Mouse (Mus musculus) spleen, postnatal 14 days (tissue): ENCODE data around the gene Pxmp2.

Experiments
- DNase-seq, 2 experiments: peaks; one replicate each; pipeline ENCODE4 v3.0.0; 2021 to 2022; ENCODE audit warnings: low spot score in 2 of 2

The Pxmp2 gene

DNA sequence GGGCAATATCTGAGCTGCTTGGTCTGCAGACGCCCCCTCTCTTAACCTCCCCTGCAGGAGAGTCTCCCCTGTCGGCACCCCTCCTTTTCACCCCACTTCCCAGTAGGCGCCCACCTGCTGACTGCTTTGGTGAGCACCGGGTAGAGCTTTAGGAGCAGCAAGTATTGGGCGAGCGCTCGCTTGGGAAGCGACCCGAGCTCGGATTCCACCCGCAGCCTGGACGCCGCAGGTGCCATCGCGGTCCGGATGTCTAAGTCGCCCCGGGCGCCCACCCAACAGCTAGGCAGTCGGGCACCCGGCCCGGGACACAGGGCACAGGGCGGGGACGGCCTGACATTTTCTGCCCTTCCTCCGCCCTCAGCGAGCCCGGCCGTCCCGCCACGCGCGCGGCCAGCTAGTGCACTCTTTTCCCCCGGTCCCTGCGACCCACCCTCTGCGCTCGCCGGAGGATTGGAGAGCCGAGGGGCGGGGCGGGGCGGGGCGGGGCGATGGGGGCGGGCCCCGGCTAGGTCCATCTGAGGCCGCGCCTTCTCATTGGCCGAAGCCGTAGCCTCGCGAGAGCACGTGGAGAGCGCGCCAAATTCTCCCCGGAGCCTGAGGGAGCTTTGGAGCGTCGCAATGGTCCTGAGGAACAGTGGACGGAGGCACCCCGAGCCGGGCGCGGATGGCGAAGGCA lies at the start of gene Pxmp2, which contains the start of gene Pole:
Gene Pxmp2 (minus strand): TSS at position 417 of the 676 bp plus-strand sequence.
Gene Pole (plus strand): TSS at position 537 of the 676 bp plus-strand sequence.
- DNase-seq = peak; percentile 80 to 84

DNA sequence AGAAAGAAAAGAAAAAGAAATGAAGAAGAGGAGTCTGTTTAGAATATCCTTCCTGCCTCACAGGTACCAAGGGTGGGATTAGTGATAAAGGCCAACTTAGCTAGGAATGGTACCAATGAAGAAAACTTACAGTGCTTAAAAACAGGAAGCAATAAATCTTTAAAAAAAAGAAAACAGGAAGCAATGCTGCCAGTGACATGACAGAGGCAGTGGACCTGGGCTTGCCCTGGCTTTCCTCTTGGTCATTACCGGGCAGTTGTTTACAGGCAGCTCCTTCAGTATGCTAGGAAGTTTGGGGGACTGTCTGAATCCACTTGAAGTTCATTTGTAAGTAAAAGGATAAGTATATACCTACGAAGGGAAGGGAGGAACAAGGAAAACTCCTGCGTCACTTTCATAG lies 44.5 kb upstream of the Pxmp2 start:
- DNase-seq = no peak

DNA sequence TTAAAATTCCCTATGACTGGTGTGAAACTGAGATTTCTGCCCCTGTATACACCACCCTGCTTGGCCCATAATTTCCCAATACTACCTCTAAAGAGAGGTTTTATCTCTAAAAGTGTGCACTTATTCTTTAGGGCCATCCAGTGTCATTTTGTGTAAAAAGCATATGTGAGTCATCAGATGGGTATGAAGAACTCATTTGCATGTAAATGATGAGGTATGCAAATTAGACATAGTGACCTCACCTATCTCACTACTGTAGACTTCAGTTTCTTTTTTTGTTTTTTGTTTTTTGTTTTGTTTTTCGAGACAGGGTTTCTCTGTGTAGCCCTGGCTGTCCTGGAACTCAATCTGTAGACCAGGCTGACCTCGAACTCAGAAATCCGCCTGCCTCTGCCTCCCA lies 27.1 kb upstream of the Pxmp2 start:
- no peak for DNase-seq

DNA sequence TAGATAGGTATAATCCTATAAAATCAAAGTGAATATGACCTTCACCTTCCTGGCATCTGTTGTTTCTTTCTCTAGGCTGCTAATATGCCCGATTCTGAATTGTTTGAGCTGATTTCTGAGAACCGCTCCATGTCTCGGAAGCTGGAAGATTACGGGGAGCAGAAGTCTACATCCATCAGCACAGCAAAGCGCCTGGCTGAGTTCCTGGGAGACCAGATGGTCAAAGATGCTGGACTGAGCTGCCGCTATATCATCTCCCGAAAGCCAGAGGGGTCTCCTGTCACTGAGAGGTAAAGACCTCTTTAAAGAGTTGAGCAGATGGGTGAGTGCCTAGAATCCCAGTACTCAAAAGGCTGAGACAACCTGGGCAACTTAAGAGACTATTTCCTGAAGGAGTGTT lies 22.9 kb upstream of the Pxmp2 start:
- DNase-seq = no peak

DNA sequence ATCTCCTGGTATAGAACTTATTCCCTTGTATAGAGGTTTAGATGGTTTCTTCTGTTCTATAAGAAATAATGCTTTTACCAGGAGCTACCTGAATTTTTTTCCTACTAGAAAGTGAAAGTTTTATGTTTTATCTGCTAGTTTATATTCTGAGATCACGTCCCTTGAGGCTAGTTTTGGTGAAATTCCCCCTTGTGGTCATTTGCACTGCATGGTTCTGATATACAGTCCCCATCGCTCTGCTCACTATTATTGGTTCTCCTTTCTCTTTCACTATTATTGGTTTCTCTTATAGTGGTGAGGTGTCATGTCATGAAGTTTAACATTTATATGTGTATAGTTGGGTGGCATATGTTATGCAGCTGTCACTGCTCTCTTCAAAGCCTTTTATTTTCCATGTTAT lies 14.6 kb upstream of the Pxmp2 start:
- no peak for DNase-seq

DNA sequence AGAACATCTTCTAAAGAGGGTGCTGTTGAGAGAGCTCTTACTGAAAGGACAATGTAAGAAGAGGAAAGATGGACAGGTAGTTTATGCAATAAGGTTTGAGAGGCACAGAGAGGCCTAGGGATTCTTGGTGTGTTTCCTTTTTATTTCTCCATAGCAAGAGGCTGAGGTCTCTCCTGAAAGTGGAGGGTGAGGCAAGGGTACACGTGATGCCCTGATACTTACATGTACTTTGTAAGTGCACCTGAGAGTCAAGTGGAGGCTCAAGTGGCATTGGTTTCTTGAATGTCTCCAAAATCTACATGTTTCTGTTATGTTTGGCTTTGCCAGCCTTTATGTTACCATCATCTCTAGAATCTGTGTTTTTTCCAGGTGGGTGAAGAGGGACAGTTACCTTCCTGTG lies 10.7 kb upstream of the Pxmp2 start:
- DNase-seq = no peak

DNA sequence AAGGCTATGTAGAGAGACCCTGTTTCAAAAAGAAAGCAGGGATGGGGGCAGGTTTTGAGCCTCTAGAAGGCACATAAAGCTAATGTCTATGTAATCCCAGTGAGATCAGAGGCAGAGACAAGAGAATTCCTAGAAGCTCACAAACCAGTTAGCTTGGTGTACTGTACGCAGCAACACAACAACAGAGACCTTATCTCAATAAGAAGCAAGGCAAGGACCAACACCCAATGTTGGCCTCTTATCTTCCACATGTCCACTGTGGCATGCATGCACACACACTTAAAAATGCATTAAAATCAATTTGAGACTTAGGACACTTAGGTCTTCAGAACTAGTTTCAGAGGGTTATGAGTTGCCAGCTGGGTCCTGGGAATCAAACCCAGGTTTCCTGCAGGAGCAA lies 5.7 kb upstream of the Pxmp2 start:
- DNase-seq = no peak

DNA sequence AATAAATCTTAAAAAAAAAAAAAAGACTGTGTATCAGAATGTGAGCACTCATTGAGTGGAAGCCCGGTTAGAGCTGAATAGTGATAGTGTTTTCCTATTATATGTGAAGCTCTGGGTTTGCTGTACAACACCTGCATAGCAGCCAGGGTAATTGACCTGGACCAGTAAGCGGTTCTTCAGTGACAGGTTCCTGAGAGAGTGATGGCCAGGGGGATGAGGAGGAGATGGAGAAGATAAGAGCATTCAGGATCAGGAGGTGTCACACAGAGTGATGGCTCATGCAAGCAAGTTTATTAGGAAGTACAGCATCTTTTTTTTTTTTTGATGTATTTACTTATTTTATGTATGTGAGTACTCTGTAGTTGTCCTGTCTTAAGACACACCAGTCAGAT lies 1.1 kb upstream of the Pxmp2 start:
- no peak for DNase-seq

DNA sequence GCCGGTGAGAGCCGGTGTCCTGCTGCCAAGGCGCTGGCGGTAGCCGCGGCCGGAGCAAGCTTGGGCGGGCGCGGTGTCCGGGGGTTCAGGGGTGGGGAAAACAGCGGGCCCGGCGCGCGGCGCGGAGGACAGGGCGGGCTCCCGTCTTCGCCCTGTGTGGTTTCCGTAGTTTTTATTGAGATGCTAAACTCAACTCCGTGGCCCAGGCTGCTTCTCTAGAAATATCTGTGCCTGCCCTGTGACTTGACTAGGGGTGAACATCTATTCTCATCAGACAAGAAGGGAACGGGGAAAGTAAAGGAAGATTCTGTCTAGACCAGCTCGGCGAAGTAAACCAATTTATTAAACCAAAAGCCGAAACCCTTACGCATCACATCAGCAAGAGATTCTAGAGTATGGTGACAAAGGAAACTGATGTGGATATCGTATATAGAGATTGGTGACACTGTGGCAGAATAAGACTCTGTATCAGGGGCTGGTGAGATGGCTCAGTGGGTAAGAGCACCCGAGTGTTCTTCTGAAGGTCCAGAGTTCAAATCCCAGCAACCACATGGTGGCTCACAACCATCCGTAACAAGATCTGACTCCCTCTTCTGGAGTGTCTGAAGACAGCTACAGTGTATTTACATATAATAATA lies 579 bp upstream of the Pxmp2 start:
- no peak for DNase-seq

DNA sequence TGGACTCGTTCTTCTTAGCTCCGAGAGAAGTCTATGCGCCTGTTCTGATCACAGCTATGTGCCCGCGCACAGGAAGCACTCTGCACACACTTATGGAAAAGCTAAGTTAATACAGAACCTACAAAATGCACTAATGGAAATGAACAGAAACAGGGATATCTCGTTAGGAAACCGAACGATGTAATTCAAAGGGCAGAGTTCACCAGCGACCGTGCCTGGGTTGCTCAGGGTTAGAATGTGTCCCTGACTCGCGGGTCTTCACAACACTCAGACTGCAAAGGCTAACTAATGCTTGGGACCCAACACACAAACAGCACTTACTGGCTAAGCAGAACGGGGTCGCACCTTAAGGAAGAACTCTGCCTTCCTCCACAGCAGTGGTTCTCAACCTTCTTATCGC lies 830 bp downstream of the Pxmp2 start:
- no peak for DNase-seq

DNA sequence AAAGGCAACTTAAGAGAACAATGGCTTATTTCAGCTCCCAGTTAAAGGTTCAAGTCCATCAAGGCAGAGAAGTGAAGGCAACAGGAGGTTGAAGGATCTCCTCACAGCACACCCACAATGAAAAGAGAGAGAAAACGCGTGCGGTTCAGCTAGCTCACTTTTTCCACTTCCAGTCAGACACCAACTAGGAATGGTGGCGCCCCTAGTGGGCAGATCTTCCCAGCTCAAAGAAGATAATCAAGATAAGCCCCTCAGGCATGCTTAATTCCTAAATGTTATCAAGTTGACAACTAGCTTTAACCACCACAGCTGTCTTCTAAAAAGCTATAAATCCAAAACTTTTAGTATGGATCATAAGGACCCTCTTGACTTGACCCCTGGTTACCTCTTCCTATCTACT lies 1.4 kb downstream of the Pxmp2 start:
- peak; percentile 62 to 71 for DNase-seq

DNA sequence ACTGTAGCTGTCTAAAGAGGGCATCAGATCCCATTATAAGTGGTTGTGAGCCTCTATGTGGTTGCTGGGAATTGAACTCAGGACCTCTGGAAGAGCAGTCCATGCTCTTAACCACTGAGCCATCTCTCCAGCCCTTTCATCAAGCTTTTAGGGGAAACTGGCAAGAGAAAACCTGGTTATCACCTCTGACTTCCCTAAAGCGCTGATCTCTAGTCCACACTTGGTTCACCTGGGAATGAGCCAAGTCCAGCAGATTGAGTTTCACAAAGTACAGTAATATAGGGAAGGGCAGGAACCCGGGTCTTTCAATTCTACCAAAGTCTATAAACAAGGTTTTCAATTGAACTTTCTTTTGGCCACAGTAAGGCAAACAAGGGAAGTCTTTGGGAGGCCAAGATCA lies 4.0 kb downstream of the Pxmp2 start:
- DNase-seq = no peak

DNA sequence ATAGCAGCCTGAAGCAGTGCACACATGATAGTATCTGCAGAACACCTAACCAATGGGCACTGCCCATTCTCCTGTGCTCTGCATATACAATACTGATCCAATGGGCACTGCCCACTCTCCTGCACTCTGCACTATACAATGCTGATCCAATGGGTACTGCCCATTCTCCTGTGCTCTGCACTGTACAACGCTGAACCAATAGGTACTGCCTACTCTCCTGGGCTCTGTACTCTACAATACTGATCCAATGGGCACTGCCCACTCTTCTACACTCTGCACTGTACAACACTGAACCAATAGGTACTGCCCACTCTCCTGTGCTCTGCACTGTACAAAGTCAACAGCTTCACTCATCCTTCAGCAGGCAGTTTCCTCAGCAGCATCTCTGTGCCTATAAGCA lies 9.1 kb downstream of the Pxmp2 start:
- DNase-seq = no peak

DNA sequence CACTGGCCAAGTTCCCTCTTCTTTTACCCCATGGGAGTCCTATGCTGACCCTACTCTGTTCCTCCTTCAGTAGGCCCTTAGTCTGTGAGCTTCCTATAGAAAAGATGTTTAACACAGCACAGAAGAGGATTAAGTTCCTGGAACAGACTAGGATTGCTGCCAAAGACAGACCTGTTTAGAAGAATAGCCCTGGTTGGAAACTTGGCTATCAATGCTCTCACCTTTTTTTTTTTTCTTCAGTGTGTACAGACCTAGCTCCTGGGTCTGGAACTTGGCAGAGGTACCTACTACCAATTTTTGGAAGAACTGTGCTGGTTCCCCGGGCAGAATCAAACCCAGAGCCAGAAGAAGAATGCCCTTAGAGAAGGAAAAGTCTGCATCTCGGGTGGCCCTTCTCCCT lies 9.6 kb downstream of the Pxmp2 start:
- no peak for DNase-seq

DNA sequence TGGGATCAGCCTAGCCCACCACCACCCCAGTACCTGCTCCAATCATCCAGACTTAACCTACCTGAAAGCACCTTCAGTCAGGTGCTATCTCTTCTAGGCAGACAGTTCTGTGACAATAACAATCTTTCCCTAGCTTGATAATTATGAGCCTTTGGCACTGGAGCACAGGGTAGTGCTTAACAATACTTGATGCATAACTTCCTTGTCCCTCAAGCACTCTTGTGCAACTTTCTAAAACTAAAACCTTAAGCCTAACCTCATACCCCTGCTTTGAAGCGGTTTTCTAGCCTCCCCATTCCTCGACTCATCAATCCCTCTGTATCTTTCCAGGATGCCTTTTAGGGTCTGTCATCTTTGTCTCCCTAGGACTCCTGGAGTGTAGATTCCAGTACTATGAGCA lies 11.1 kb downstream of the Pxmp2 start:
- DNase-seq = no peak

DNA sequence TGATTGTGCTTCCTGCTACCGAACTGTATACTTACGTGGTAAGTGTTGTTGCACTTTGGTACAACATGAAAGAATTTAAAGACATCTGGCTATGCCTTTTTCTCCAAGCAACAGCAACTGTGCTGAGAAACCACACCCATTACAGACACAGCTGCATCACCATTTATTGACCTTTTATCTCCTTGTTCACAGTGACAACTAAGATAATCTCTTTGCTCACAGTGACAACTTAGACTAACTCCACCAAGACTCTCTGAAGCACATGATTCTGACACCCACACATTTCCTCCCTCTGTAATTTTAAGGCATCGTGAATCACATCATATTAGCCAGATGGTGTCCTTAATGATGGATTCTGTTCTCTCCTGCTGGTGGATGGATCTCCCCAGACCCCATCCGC lies 11.8 kb downstream of the Pxmp2 start:
- no peak for DNase-seq

DNA sequence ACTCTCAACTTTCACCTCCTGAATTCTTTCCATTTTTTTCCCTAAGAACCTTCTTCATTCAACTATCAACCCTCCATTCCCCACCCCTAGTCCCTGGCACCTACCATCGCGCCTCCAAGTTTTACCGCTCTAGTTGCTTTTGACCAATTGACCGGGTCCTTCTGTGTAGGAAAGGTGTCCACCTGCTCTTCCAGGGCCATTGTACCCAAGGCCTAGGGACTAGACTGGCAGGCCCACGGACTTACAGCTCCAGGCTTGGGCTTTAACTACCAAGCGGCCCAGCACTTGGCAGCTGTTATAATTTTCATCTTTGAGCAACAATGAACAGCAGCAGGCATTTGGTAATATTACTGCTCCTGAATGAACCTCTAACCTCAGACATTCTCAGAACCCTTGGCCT lies 15.7 kb downstream of the Pxmp2 start:
- DNase-seq = no peak

DNA sequence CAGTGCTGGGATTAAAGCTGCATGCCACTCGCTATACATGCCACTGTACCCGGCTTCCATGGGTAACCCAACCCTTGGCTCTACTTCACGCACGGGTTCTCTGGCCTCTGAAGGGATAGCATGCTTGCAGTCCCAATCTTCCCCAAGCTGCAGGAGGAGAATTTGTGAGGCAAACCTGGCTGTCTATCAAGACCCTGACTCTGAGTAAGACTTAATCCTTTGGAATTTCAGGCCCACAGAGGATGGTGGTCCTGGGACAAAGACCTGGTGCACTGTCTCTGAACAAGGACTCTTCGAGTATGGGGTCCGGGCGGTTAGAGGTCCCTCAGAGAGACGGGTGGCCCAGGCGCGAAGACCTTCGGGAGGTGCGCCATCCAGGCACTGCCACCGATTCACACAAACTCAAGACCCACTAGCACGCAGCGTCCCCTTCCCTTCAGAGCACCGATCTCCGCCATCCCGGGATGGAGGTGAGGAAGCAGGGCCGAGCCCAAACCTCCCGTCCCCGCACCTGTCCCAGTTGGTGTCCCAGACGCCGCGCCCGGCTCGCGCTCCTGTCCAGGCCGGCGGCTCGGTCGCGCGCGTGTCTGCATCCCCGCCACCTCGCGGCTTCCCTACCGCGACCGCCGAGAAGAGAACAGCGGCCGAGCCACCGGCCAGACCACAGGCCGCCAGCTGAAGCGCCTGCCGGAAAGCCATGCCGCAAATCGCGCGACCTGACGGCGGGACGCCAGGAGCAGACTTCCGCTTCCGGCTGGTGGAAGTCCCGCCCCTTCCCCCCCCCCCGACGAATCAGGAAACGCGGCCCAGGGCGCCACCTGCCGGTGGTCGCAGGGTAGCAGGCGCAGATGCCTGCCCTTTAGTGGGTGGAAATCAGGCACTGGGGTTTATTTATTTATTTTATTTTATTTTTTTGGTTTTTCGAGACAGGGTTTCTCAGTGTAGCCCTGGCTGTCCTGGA lies 16.6 kb downstream of the Pxmp2 start, which contains the start of gene Pgam5:
Gene Pgam5 (minus strand): TSS at position 773 of the 961 bp plus-strand sequence.
- peak; percentile 73 to 88 for DNase-seq

DNA sequence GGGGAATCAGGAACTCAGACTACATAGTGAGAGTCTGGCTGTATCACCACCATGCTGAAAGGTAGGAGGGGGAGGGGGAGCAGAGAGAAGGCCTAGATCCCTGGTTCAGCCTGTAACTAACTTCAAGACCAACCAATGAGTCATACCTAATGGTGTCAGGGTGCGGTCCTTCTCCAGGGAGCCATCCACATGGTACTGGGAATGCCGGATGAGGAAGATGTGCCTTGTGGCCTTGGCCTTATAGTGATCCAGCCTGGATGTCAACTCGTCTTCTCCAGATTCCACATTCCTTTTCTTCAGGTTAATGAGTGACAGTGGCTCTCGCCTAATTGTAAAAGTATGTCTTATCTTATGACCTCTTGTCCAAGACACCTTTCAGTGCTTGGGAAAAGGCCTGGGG lies 19.0 kb downstream of the Pxmp2 start:
- DNase-seq = no peak

DNA sequence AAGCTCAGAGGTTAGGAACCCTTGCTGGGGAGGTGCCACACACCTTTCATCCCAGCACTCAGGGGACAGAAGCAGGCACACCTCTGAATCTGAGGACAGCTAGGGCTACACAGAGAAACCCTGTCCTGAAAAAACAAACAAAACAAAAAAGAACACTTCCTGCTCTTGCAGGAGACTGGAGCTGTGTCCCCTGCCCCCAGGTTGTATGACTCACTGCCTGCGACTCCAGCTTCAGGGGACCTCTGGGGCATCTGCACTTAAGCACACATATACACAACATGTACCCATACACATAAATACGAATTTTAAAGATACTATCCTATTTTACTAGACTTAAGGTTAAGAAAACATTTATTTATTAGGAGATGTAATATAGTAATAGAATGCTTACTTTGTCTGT lies 41.9 kb downstream of the Pxmp2 start:
- no peak for DNase-seq

DNA sequence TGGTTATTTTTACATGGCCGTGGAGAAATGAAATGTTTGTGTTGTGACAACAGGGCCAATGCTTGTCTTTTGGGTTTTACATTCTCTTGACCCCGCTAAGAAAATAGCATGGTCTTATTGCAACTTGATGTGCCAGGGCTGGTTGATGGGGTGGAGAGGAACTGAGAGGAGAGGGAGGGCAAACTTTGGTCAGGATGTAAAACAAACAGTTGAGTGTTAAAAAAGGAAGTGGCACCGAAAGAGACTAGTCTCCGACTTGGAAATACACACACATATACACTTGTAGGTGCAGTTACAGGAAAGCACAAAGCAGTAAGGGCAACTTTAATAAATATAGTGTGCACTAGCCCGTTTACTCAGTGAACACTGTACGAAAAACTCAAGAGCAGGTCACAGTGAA lies 53.6 kb downstream of the Pxmp2 start:
- DNase-seq = peak in 1 of 2 experiments; percentile 3

DNA sequence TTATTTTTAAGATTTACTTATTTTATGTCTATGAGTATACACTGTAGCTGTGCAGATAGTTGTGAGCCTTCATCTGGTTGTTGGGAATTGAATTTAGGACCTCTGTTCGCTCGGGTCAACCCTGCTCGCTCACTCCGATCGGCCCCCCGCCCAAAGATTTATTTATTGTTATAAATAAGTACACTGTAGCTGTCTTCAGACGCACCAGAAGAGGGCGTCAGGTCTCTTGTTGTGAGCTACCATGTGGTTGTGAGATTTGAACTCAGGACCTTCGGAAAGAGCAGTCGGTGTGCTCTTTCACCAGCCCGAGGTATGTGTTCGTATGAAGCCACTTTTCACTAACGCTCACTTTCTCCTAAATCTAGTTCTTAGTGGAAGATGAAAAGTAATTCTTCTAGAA lies 54.3 kb downstream of the Pxmp2 start:
- DNase-seq = peak in 1 of 2 experiments; percentile 14
